Mouse (Mus musculus) liver, postnatal 0 days (tissue): Measurements from ENCODE around the gene Siglecf. TPM values are rescaled to one million over a fixed set of nuclear protein-coding genes. Genes with fewer than 3 reads are reported as not detected.

Source experiments
- ATAC-seq: fragments of 200-750 bp; cut with Nextera tagmentation; 2 replicates; pipeline ENCODE4 v1.8.0; 2017; ENCODE audit warnings: mild to moderate bottlenecking, moderate library complexity
- DNase-seq: peaks from one replicate; pipeline ENCODE4 v3.0.0-alpha.2; 2016
- H3K27ac ChIP-seq: fragments of 300-500 bp; sonication (generic); 2 replicates; pipeline ENCODE4 v1.5.1; 2014; ENCODE audit warnings: antibody characterized with exemption, moderate library complexity, mild to moderate bottlenecking, low read depth
- H3K27me3 ChIP-seq: fragments of 300-500 bp; sonication (generic); 2 replicates; pipeline ENCODE4 v1.6.1; 2014; ENCODE audit warnings: low read length, control low read depth, mixed read lengths; ENCODE audit not compliant: insufficient read depth
- H3K36me3 ChIP-seq: fragments of 300-500 bp; sonication (generic); replicated peaks from 2 replicates; pipeline ENCODE4 v1.6.1; 2014; ENCODE audit warnings: mild to moderate bottlenecking, control low read depth, low read length, moderate library complexity, mixed read lengths; ENCODE audit not compliant: insufficient read depth
- H3K4me1 ChIP-seq: fragments of 300-500 bp; sonication (generic); 2 replicates; pipeline ENCODE4 v1.6.1; 2014; ENCODE audit warnings: antibody characterized with exemption, mild to moderate bottlenecking, control low read depth; ENCODE audit not compliant: insufficient read depth
- H3K4me2 ChIP-seq: fragments of 300-500 bp; sonication (generic); 2 replicates; pipeline ENCODE4 v1.6.1; 2014; ENCODE audit warnings: low read depth, mild to moderate bottlenecking, low read length, moderate library complexity, mixed read lengths
- H3K4me3 ChIP-seq: fragments of 300-500 bp; sonication (generic); 2 replicates; pipeline ENCODE4 v1.5.1; 2014; ENCODE audit warnings: low read depth, low read length
- H3K9ac ChIP-seq: fragments of 300-500 bp; sonication (generic); replicated peaks from 2 replicates; pipeline ENCODE4 v1.6.1; 2014; ENCODE audit warnings: mild to moderate bottlenecking, moderate library complexity
- H3K9me3 ChIP-seq: fragments of 300-500 bp; sonication (generic); 2 replicates; pipeline ENCODE4 v1.6.1; 2016; ENCODE audit warnings: mild to moderate bottlenecking, control low read depth, low read length, mixed read lengths
- CTCF ChIP-seq: sonication (generic); IDR thresholded peaks from 2 replicates; pipeline ENCODE4 v1.5.1; 2016; ENCODE audit warnings: antibody characterized with exemption, low read depth
- EP300 ChIP-seq: IDR thresholded peaks from 2 replicates; pipeline ENCODE4 v1.6.1; 2016; ENCODE audit warnings: antibody characterized with exemption, low read depth, mild to moderate bottlenecking
- WGBS: fragments of 180-500 bp; shearing (Covaris S2); extraction: QIAGEN DNeasy Blood & Tissue Kit; methylation state at CpG from one replicate; pipeline ENCODE4 v1.1.7; 2014; ENCODE audit not compliant: insufficient replicate concordance; 5-methylcytosine and 5-hydroxymethylcytosine counted together
- polyA plus RNA-seq: library from polyadenylated mRNA; unstranded; fragments of >200 nt; fragmentation: Nextera tagmentation; extraction: Ambion mirVana; gene quantifications from 2 replicates; pipeline ENCODE4 v1.2.1, GENCODE M21; 2015

Gene Siglecf
- polyA plus RNA-seq, 1 experiment from 2014 or later: 0.96 TPM

DNA sequence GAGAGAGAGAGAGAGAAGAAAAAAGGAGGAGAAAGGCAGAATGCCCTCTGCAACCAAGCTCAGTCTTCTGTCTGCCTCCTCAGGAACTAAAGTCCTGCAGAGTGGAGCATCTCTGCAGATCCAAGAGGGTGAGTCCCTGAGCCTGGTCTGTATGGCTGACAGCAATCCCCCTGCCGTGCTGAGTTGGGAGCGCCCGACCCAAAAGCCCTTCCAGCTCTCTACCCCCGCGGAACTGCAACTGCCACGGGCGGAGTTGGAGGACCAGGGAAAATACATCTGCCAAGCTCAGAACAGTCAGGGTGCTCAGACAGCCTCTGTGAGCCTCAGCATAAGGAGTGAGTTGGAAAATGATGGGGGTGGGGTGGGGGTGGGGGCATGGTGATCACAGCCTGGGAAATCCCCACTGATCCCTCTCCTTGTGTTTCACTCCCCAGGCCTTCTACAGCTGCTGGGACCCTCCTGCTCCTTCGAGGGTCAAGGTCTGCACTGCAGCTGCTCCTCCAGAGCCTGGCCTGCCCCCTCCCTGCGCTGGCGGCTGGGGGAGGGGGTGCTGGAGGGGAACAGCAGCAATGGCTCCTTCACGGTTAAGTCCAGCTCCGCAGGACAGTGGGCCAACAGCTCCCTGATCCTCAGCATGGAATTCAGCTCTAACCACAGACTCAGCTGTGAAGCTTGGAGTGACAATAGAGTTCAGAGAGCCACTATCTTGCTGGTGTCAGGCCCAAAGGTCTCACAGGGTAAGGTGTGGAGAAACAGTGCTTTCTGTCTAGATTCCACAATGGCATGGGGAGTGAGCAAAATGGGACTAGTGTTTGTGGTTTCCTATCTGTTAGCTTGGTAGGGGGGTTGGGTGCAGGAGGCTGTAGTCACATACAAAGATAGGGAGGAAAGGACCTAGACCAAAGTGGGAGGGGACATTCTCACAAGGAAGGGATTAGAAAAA is 4.0 kb downstream of the Siglecf start:
- no peak for ATAC-seq
- Histone ChIP-seq H3K27ac (no peak overlapping the region), H3K4me2 (no peak overlapping the region), H3K36me3 (no peaks in the 10 kb centered on the region), H3K4me3 (no peak overlapping the region), H3K4me1 (peaks cover 18% of the 10 kb centered on the region), H3K27me3 (no peaks in the 10 kb centered on the region), H3K9ac (no peak overlapping the region), H3K9me3 (no peaks in the 10 kb centered on the region)
- DNase-seq: no peak
- TF ChIP-seq EP300 (no peak), CTCF (no peak)
- 24% methylated on average over 12 of the region's 12 CpGs for WGBS

DNA sequence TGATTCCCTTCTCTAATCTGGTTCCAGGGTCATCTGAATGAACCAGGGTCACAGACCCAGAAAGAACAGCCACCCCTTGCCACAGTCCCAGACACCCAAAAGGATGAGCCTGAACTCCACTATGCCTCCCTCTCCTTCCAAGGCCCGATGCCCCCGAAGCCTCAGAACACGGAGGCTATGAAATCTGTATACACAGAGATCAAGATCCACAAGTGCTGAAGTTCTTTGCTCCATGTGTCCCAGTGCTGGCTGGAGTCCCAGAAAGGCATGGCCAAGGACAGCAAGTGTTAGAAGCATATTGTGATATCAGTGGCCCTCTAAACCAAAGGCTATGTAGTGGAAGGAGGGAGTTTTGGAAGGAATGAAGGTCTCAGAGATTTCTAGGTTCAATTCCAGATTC is 7.4 kb downstream of the Siglecf start:
- TF ChIP-seq EP300: no peak
- H3K4me2 ChIP-seq: no peak overlapping the region
- WGBS: 55% methylated on average over 3 of the region's 3 CpGs
- no peaks in the 10 kb centered on the region for H3K9me3 ChIP-seq
- ATAC-seq (no peak), DNase-seq (peak; percentile 36)
- no peak overlapping the region for H3K9ac ChIP-seq
- no peak overlapping the region for H3K27ac ChIP-seq
- no peaks in the 10 kb centered on the region for H3K36me3 ChIP-seq
- H3K4me1 ChIP-seq: 0 out of 2 replicates have a peak, but pooled peaks cover 5% of the 10 kb centered on the region
- no peaks in the 10 kb centered on the region for H3K27me3 ChIP-seq
- H3K4me3 ChIP-seq: no peak overlapping the region

DNA sequence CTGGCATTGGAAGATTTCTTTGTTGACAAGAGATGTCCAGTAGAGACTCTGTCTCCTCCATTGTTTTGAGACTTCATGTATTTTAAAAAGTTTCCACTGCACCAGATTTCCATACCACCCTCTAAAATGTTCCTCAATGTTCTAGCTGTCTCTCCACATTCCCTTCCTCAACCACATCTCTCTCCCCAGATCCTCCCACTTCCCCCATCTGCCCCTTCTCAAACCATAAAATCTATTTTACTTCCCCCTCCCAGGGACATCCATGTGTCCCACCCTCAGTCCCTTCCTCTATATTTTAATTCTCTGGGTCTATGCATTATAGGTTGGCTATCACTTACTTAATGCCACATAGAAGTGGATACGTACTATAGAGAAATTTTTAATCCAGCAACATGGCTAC is 10.3 kb downstream of the Siglecf start:
- WGBS: 80% methylated on average over 1 of the region's 1 CpGs
- no peak overlapping the region for H3K4me2 ChIP-seq
- H3K27me3 ChIP-seq: no peaks in the 10 kb centered on the region
- H3K4me1 ChIP-seq: 0 out of 2 replicates have a peak, but pooled peaks cover 5% of the 10 kb centered on the region
- DNase-seq (no peak), ATAC-seq (no peak)
- H3K27ac ChIP-seq: no peak overlapping the region
- no peaks in the 10 kb centered on the region for H3K36me3 ChIP-seq
- H3K4me3 ChIP-seq: no peak overlapping the region
- TF ChIP-seq EP300 (no peak), CTCF (no peak)
- H3K9ac ChIP-seq: no peak overlapping the region
- no peaks in the 10 kb centered on the region for H3K9me3 ChIP-seq

DNA sequence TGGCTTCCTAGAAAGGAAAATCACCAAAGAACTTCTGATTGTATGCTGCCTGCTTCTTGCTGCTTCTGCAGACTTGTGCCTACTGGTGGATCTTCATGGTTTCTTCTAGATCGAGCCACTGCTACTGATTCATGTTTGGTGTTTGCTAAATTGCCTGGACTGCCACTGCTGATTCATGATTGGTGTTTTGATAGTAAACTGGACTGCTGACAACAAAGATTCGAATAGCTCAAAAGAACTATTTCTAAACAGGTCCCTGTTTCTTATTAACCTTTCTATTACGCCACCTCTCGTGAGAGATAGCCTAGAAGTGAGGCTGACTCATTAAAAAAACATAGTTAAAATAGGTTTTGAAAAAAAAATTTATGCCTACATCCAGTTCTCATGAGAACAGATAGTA is 10.9 kb downstream of the Siglecf start:
- no peaks in the 10 kb centered on the region for H3K27me3 ChIP-seq
- WGBS: 38% methylated on average over 4 of the region's 4 CpGs
- DNase-seq: no peak
- no peak overlapping the region for H3K27ac ChIP-seq
- no peaks in the 10 kb centered on the region for H3K9me3 ChIP-seq
- H3K36me3 ChIP-seq: no peaks in the 10 kb centered on the region
- H3K4me1 ChIP-seq: 0 out of 2 replicates have a peak, but pooled peaks cover 5% of the 10 kb centered on the region
- H3K9ac ChIP-seq: no peak overlapping the region
- peak; percentile 67 for ATAC-seq
- no peak for TF ChIP-seq EP300
- TF ChIP-seq CTCF: no peak
- H3K4me2 ChIP-seq: no peak overlapping the region
- H3K4me3 ChIP-seq: no peak overlapping the region

DNA sequence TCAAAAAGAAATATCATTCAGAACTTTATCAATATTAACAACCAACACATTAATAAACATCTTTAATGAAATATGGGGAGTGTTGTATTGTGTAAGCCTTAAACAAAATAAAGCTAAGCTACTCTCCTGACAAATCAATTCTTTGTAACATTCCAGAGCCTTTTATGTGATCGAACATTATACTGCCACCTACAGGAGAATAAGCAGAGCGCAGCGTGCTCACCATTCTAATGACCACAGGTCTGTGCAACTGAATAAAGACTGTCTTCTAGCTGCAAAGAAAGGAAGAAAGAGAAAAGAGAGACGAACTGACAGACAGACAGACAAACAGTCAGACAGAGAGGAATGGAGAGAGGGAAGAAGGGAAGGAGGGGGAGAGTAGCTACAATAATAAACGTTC is 27.1 kb downstream of the Siglecf start:
- H3K27me3 ChIP-seq: no peaks in the 10 kb centered on the region
- peak; percentile 40; the same call in 1 of the 2 replicates for ATAC-seq
- H3K4me1 ChIP-seq: no peaks in the 10 kb centered on the region
- TF ChIP-seq CTCF: peak; percentile 80
- no peak for TF ChIP-seq EP300
- no peaks in the 10 kb centered on the region for H3K36me3 ChIP-seq
- no peak overlapping the region for H3K9ac ChIP-seq
- no peak overlapping the region for H3K4me3 ChIP-seq
- no peaks in the 10 kb centered on the region for H3K9me3 ChIP-seq
- H3K27ac ChIP-seq: no peak overlapping the region
- peak; percentile 47 for DNase-seq
- H3K4me2 ChIP-seq: no peak overlapping the region
- WGBS: 11% methylated on average over 5 of the region's 5 CpGs

DNA sequence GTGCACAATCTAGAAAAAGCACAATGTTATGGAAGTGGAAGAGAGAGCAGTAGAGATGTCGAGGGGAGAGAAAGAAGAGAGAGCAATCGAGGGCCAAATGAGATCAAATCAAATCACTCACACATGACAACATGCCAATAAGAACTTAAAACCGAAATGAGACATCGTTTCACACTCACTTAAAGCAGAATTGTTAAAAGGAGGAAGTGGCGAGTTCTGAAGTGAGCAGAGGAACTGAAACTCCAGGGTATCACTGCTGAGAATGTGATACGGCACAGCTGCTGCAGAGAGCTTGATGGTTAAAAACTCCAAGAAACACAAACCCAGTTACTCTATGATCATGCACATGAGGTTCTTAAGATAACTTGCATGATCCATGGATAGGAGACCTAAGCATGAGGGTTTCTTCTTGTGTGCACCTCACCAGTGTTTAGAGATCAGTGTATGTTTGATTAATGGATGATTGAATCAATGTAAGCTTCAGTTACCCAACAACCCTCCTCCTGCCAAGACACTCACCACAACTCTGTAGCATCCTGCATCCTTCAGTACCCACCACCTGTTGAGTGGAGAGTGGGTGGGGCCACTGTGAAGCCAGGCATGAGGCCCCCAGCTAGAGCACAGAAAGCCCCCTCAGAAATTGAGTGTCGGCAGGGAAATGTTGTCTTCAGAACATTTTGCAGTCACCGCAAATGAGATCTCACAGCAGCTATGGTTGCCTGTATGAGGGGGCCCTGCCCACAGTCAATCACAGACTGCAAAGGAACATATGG is 41.4 kb downstream of the Siglecf start:
- WGBS: 40% methylated on average over 8 of the region's 8 CpGs
- ATAC-seq: peak; percentile 78

More for the DNA sequence above, 41.4 kb downstream of the Siglecf start:
- Histone ChIP-seq H3K4me2 (no peak overlapping the region), H3K4me3 (no peak overlapping the region), H3K36me3 (no peaks in the 10 kb centered on the region), H3K27ac (peak overlapping the region; percentile 32; the same call in 1 of the 2 replicates), H3K9me3 (no peaks in the 10 kb centered on the region), H3K27me3 (no peaks in the 10 kb centered on the region), H3K9ac (no peak overlapping the region), H3K4me1 (no peaks in the 10 kb centered on the region)
- DNase-seq: no peak
- no peak for TF ChIP-seq EP300
- TF ChIP-seq CTCF: no peak
